Mouse (Mus musculus) heart, postnatal 0 days (tissue): ENCODE data around the gene Pofut2.

Experiments
- CTCF ChIP-seq: IDR thresholded peaks from 2 replicates; pipeline ENCODE4 v1.5.1; 2016; ENCODE audit warnings: antibody characterized with exemption, control low read depth, low read depth
- EP300 ChIP-seq: IDR thresholded peaks from 2 replicates; pipeline ENCODE4 v1.6.1; 2016; ENCODE audit warnings: antibody characterized with exemption, low read depth

GRCm38 (mm10) chr10:77267027-77267426 lies 8.0 kb downstream of the Pofut2 start:
- TF ChIP-seq CTCF, result no peak
- no peak for TF ChIP-seq EP300
